Mouse (Mus musculus) neural tube, embryonic 13.5 days (tissue): Measurements from ENCODE around the gene Nbl1. TPM values are rescaled to one million over a fixed set of nuclear protein-coding genes. Genes with fewer than 3 reads are reported as not detected.
A peak's percentile ranks its signal among the peaks of the same experiment; 100 is the strongest.

Experiments
- ATAC-seq: fragments of 200-750 bp; cut with Nextera tagmentation; 2 replicates; pipeline ENCODE4 v1.8.0; 2017; ENCODE audit warnings: low read depth, mild to moderate bottlenecking, moderate TSS enrichment, moderate library complexity
- H3K27ac ChIP-seq: fragments of 300-500 bp; sonication (generic); replicated peaks from 2 replicates; pipeline ENCODE4 v1.5.1; 2015; ENCODE audit warnings: moderate library complexity, mild to moderate bottlenecking, inconsistent platforms
- H3K27me3 ChIP-seq: fragments of 300-500 bp; sonication (generic); 2 replicates; pipeline ENCODE4 v1.6.1; 2015; ENCODE audit warnings: mild to moderate bottlenecking, inconsistent platforms
- H3K36me3 ChIP-seq: fragments of 300-500 bp; sonication (generic); 2 replicates; pipeline ENCODE4 v1.6.1; 2015; ENCODE audit warnings: mild to moderate bottlenecking, inconsistent platforms
- H3K4me1 ChIP-seq: fragments of 300-500 bp; sonication (generic); replicated peaks from 2 replicates; pipeline ENCODE4 v1.6.1; 2015; ENCODE audit warnings: inconsistent platforms
- H3K4me2 ChIP-seq: fragments of 300-500 bp; sonication (generic); 2 replicates; pipeline ENCODE4 v1.6.1; 2015; ENCODE audit warnings: inconsistent platforms, mild to moderate bottlenecking, moderate library complexity
- H3K4me3 ChIP-seq: fragments of 300-500 bp; sonication (generic); 2 replicates; pipeline ENCODE4 v1.5.1; 2015; ENCODE audit warnings: mild to moderate bottlenecking, inconsistent platforms
- H3K9ac ChIP-seq: fragments of 300-500 bp; sonication (generic); 2 replicates; pipeline ENCODE4 v1.6.1; 2015; ENCODE audit warnings: moderate library complexity, mild to moderate bottlenecking, inconsistent platforms
- H3K9me3 ChIP-seq: fragments of 300-500 bp; sonication (generic); 2 replicates; pipeline ENCODE4 v1.6.1; 2016; ENCODE audit warnings: inconsistent platforms
- WGBS: fragments of 180-500 bp; shearing (Covaris S2); methylation state at CpG from one replicate; pipeline ENCODE4 v1.1.7; 2015; 5-methylcytosine and 5-hydroxymethylcytosine counted together
- polyA plus RNA-seq: library from polyadenylated mRNA; unstranded; fragments of >200 nt; fragmentation: Nextera tagmentation; extraction: Ambion mirVana; gene quantifications from 2 replicates; pipeline ENCODE4 v1.2.1, GENCODE M21; 2015

The Nbl1 gene
- polyA plus RNA-seq, 1 experiment from 2014 or later, result 59.7 TPM

GRCm38 (mm10) chr4:139091478-139092355, 1.1 kb downstream of the Nbl1 start:
- Histone ChIP-seq H3K4me1 (peaks cover 45% of the 10 kb centered on the region), H3K4me3 (peak overlapping the region; percentile 64), H3K4me2 (peak overlapping the region; percentile 92), H3K9ac (peak overlapping the region; percentile 81), H3K36me3 (no peaks in the 10 kb centered on the region), H3K9me3 (no peaks in the 10 kb centered on the region; the same call in 1 of the 2 replicates), H3K27me3 (peaks cover 62% of the 10 kb centered on the region), H3K27ac (peak overlapping the region; percentile 85)
- WGBS, result 2% methylated on average over 28 of the region's 28 CpGs
- peak; percentile 78 for ATAC-seq

- H3K4me2 ChIP-seq, result peak overlapping the region; percentile 92
- H3K36me3 ChIP-seq, result no peaks in the 10 kb centered on the region
- H3K27me3 ChIP-seq, result peaks cover 62% of the 10 kb centered on the region
- WGBS, result 23% methylated on average over 7 of the region's 7 CpGs
- H3K4me3 ChIP-seq, result peak overlapping the region; percentile 64
- H3K9ac ChIP-seq, result peak overlapping the region; percentile 81
- peak; percentile 21; the same call in 1 of the 2 replicates for ATAC-seq
- peaks cover 45% of the 10 kb centered on the region for H3K4me1 ChIP-seq
- H3K9me3 ChIP-seq, result no peaks in the 10 kb centered on the region; the same call in 1 of the 2 replicates
- H3K27ac ChIP-seq, result peak overlapping the region; percentile 85
These were observed 1.7 kb downstream of the Nbl1 start for GRCm38 (mm10) chr4:139091066-139091465.

DNA sequence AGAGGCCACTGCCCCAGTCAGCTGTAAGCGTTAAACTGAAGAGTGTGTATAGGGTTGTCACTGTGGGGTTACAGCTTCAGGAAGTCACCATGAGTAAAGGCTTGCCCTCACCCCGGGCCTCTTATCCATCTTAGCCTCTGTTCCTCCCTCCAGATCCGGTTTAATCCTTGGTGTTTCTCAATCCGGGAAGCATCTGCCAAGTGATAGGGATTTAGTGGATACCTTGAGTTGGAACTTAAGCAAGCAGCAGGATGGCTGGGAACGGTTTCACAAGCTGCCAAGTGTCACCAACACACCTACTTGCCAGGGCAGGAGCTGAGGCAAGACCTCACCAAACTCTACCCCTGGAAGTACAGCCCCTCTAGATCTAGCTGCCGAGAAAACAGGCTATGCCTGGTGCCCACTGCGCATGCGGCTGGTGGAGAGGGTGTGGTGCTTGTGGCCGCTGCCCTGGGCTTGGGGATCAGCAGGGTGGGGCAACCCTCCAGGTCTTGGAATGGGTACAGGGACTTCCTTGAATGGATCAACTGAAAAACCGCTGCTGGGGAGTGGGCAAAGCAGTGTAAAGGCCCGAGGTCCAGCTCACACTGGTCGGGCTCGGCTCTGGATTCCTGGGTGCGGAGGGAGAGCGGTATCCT, 2.4 kb downstream of the Nbl1 start:
- Histone ChIP-seq H3K4me2 (peak overlapping the region; percentile 92), H3K27ac (peak overlapping the region; percentile 85), H3K36me3 (no peaks in the 10 kb centered on the region), H3K9ac (0 out of 2 replicates have a peak overlapping the region, but pooled peaks have one; percentile 32), H3K27me3 (peaks cover 63% of the 10 kb centered on the region), H3K4me3 (peak overlapping the region; percentile 64), H3K9me3 (no peaks in the 10 kb centered on the region; the same call in 1 of the 2 replicates), H3K4me1 (peaks cover 42% of the 10 kb centered on the region)
- 71% methylated on average over 15 of the region's 15 CpGs for WGBS
- ATAC-seq, result no peak

- no peak overlapping the region for H3K4me2 ChIP-seq
- peaks cover 61% of the 10 kb centered on the region for H3K27me3 ChIP-seq
- no peak overlapping the region for H3K4me3 ChIP-seq
- 64% methylated on average over 9 of the region's 9 CpGs for WGBS
- no peaks in the 10 kb centered on the region for H3K36me3 ChIP-seq
- ATAC-seq, result no peak
- no peaks in the 10 kb centered on the region for H3K9me3 ChIP-seq
- peaks cover 40% of the 10 kb centered on the region for H3K4me1 ChIP-seq
- H3K27ac ChIP-seq, result no peak overlapping the region
- H3K9ac ChIP-seq, result 0 out of 2 replicates have a peak overlapping the region, but pooled peaks have one; percentile 38
These were observed 3.7 kb downstream of the Nbl1 start for GRCm38 (mm10) chr4:139088982-139089671.

GRCm38 (mm10) chr4:139086984-139087383, 5.8 kb downstream of the Nbl1 start:
- Histone ChIP-seq H3K36me3 (no peaks in the 10 kb centered on the region), H3K4me1 (peaks cover 44% of the 10 kb centered on the region), H3K9ac (no peak overlapping the region), H3K27me3 (peaks cover 42% of the 10 kb centered on the region), H3K4me3 (no peak overlapping the region), H3K4me2 (no peak overlapping the region), H3K9me3 (no peaks in the 10 kb centered on the region), H3K27ac (no peak overlapping the region)
- 77% methylated on average over 4 of the region's 4 CpGs for WGBS
- ATAC-seq, result no peak

DNA sequence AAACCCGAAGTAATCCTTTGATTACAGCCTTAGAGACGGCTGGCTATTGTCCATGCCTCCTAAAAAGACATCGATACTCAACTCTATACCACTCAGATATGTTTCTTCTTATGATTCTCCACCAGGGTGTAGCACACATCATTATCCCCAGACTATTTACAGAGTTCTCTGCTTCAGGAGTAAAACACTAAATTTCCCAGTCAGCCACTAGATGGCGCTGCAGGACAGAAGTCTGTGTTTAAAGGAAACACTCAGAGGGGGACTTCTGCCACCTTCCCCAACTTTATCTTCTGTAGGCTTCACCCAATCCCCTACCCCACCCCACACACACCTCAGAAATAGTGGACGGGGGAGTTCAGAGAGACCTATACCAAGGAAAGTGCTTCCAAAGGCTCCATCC, 6.8 kb downstream of the Nbl1 start:
- H3K27me3 ChIP-seq, result peaks cover 32% of the 10 kb centered on the region
- ATAC-seq, result peak; percentile 17; the same call in 1 of the 2 replicates

DNA sequence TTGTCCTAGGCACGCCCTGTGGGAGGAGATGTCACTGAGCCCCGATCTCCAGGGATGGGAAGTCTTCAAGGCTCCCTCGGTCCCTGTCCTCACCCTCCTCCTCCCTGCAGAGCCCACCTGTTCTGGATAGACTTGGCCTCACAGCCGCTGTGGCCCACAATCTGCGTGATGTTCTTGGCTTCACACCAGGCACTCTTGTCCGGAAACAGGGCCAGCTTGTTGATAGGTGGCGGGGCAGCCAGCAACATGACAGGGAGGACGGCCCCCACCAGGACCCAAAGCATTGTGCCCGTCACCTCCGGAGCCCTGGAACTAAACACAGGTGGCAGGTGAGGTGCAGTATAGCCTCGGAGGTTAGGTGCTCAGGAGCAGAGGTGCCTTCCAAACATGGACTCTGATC, 7.5 kb downstream of the Nbl1 start:
- no peak for ATAC-seq
- no peak overlapping the region for H3K4me3 ChIP-seq
- H3K4me1 ChIP-seq, result peaks cover 38% of the 10 kb centered on the region
- H3K9ac ChIP-seq, result no peak overlapping the region
- no peaks in the 10 kb centered on the region for H3K9me3 ChIP-seq
- H3K4me2 ChIP-seq, result no peak overlapping the region
- H3K36me3 ChIP-seq, result no peaks in the 10 kb centered on the region
- WGBS, result 71% methylated on average over 11 of the region's 11 CpGs
- H3K27ac ChIP-seq, result no peak overlapping the region
- peaks cover 25% of the 10 kb centered on the region for H3K27me3 ChIP-seq

More for the DNA sequence above, 6.8 kb downstream of the Nbl1 start:
- H3K4me1 ChIP-seq, result peaks cover 44% of the 10 kb centered on the region
- no peaks in the 10 kb centered on the region for H3K36me3 ChIP-seq
- H3K9me3 ChIP-seq, result no peaks in the 10 kb centered on the region
- no peak overlapping the region for H3K4me2 ChIP-seq
- no peak overlapping the region for H3K27ac ChIP-seq
- no peak overlapping the region for H3K9ac ChIP-seq
- no peak overlapping the region for H3K4me3 ChIP-seq
- WGBS, result 23% methylated on average over 5 of the region's 5 CpGs

- peak overlapping the region; percentile 44; the same call in 1 of the 2 replicates for H3K9ac ChIP-seq
- H3K9me3 ChIP-seq, result no peaks in the 10 kb centered on the region
- whole genome bisulfite sequencing, result 28% methylated on average over 12 of the region's 12 CpGs
- H3K4me1 ChIP-seq, result peaks cover 31% of the 10 kb centered on the region
- peaks cover 13% of the 10 kb centered on the region for H3K27me3 ChIP-seq
- peak overlapping the region; percentile 62; the same call in 1 of the 2 replicates for H3K27ac ChIP-seq
- H3K4me3 ChIP-seq, result no peak overlapping the region
- peak; percentile 70 for ATAC-seq
- no peaks in the 10 kb centered on the region for H3K36me3 ChIP-seq
- peak overlapping the region; percentile 34 for H3K4me2 ChIP-seq
These were observed 9.8 kb downstream of the Nbl1 start for GRCm38 (mm10) chr4:139082790-139083564.

- H3K36me3 ChIP-seq, result no peaks in the 10 kb centered on the region
- no peak overlapping the region for H3K4me3 ChIP-seq
- 65% methylated on average over 18 of the region's 18 CpGs for WGBS
- peaks cover 29% of the 10 kb centered on the region for H3K27me3 ChIP-seq
- H3K4me2 ChIP-seq, result no peak overlapping the region
- peaks cover 31% of the 10 kb centered on the region for H3K4me1 ChIP-seq
- no peak for ATAC-seq
- H3K9ac ChIP-seq, result peak overlapping the region; percentile 34; the same call in 1 of the 2 replicates
- H3K9me3 ChIP-seq, result no peaks in the 10 kb centered on the region
- 0 out of 2 replicates have a peak overlapping the region, but pooled peaks have one; percentile 18 for H3K27ac ChIP-seq
These were observed 11.4 kb downstream of the Nbl1 start for GRCm38 (mm10) chr4:139081270-139081931.

GRCm38 (mm10) chr4:139080259-139080658, 12.5 kb downstream of the Nbl1 start:
- H3K27me3 ChIP-seq, result peaks cover 37% of the 10 kb centered on the region
- no peak overlapping the region for H3K4me3 ChIP-seq
- no peaks in the 10 kb centered on the region for H3K9me3 ChIP-seq
- WGBS, result 95% methylated on average over 7 of the region's 7 CpGs
- ATAC-seq, result no peak
- H3K27ac ChIP-seq, result no peak overlapping the region
- no peak overlapping the region for H3K4me2 ChIP-seq
- no peaks in the 10 kb centered on the region for H3K36me3 ChIP-seq
- H3K9ac ChIP-seq, result no peak overlapping the region
- H3K4me1 ChIP-seq, result peaks cover 36% of the 10 kb centered on the region

DNA sequence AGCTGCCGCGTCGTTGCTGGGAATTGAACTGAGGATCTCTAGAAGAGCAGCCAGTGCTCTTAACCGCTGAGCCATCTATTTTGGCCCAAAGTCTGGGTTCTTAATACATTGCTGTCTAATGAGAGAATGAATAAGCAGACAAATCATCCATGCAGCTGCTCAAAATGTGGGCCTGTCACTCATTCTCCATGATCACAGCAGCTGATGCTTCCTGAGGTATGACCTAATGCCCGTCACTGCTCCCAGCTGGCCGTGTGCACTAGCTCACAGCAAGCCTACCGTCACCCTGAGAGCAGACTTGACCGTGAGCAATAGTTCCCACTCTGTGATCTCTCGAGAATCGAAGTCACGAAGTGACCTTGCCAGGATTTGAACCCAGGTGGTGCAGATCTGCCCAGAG, 13.4 kb downstream of the Nbl1 start:
- Histone ChIP-seq H3K27ac (no peak overlapping the region), H3K36me3 (no peaks in the 10 kb centered on the region), H3K4me2 (no peak overlapping the region), H3K4me1 (peaks cover 44% of the 10 kb centered on the region), H3K27me3 (peaks cover 37% of the 10 kb centered on the region), H3K9ac (no peak overlapping the region), H3K4me3 (no peak overlapping the region), H3K9me3 (no peaks in the 10 kb centered on the region)
- WGBS, result 75% methylated on average over 11 of the region's 11 CpGs
- no peak for ATAC-seq
